In the genomic region with DNA sequence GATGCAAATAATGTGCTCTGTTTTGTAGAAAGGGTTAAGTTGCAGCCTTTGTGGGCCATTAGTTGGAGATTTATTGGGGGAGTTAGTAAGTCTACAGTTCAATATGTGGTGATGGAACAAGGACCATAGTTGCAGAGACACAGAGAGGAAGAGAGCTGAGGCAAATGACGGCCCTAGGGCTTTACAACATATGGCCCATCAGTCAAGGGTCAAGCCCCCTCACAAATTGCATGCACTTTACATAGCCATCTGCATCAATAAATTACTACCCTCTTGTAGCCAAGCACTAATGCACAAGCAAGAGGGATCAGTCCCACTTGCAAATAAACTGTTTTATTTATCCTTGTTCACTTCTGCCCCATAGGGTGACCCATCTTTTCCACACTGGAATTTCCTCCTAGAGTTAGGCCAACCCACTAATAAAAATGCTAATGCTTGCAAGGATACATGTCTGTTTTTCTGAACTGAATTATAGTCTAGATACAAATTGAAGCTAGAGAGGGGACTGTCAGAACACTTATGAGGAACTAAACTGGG, we compare ENCODE assay signal across 24 mouse cellular contexts.
DNase-seq lines count a peak whose midpoint lies in the region; ATAC-seq and TF ChIP-seq lines count a peak whose summit lies in the region.
"Had no signal": no experiment of that assay in that cellular context is flagged by ENCODE, and none has a peak within 500 bp of the region (broad histone marks: within the 10 kb centered on the region; RNA-seq: fewer than 3 reads in every experiment).

No protein-coding gene starts in this region.

- 14% methylated on average over 1 of the region's 1 CpGs for WGBS in kidney, postnatal 0 days
- 45% methylated on average over 1 of the region's 1 CpGs for WGBS in kidney, adult 2 months

- H3K27ac ChIP-seq in kidney, postnatal 0 days = no peak overlapping the region
- H3K27ac ChIP-seq in kidney, adult 2 months (ENCODE audit: insufficient read depth, low read depth, low read length) = no peak overlapping the region
- H3K27ac ChIP-seq: forebrain, embryonic 10.5 days; gastrocnemius, adult 2 months; limb, embryonic 13.5 days; liver, embryonic 12.5 days; midbrain, embryonic 12.5 days; neural tube, embryonic 13.5 days had no signal

- no peak overlapping the region for H3K4me2 ChIP-seq in kidney, postnatal 0 days (ENCODE audit: low read length)
- H3K4me2 ChIP-seq: limb, embryonic 13.5 days; liver, embryonic 12.5 days; midbrain, embryonic 12.5 days; neural tube, embryonic 13.5 days had no signal

- ATAC-seq in kidney, postnatal 0 days (replicated peaks; ENCODE audit: low FRiP score, low read depth) = no peak
- ATAC-seq: activated CD4-positive, CD25-positive, alpha-beta regulatory T cell, adult 4 months; forebrain, embryonic 16.5 days; hindbrain, embryonic 16.5 days; intestine, embryonic 16.5 days; liver, embryonic 12.5 days had no signal

- H3K4me3 ChIP-seq in kidney, postnatal 0 days (replicated peaks; ENCODE audit: low read depth, low read length) = no peak overlapping the region
- H3K4me3 ChIP-seq in kidney, adult 2 months (ENCODE audit: insufficient read depth, low read depth, low read length) = no peak overlapping the region
- H3K4me3 ChIP-seq: forebrain, embryonic 10.5 days; gastrocnemius, adult 2 months; limb, embryonic 13.5 days; liver, embryonic 12.5 days; midbrain, embryonic 12.5 days; neural tube, embryonic 13.5 days had no signal

- no peaks in the 10 kb centered on the region for H3K4me1 ChIP-seq in kidney, postnatal 0 days (replicated peaks; ENCODE audit: insufficient read depth, low read length)
- H3K4me1 ChIP-seq in kidney, adult 2 months (ENCODE audit: control insufficient read depth, insufficient read depth, low read length) = no peaks in the 10 kb centered on the region
- H3K4me1 ChIP-seq: forebrain, embryonic 10.5 days; liver, embryonic 12.5 days; midbrain, embryonic 12.5 days had no signal

- no peak for TF ChIP-seq POLR2A in kidney, adult 2 months (IDR thresholded peaks at IDR 0.05; ENCODE audit: low read depth, low read length)
- no peak for TF ChIP-seq POLR2A in brain, embryonic 14.5 days (IDR thresholded peaks at IDR 0.05; ENCODE audit: borderline replicate concordance, extremely low read depth, insufficient read depth, insufficient read length, poor library complexity, severe bottlenecking)

- no peaks in the 10 kb centered on the region for H3K9me3 ChIP-seq in kidney, postnatal 0 days (replicated peaks; ENCODE audit: low read length)
- H3K9me3 ChIP-seq: forebrain, embryonic 10.5 days; limb, embryonic 13.5 days; liver, embryonic 12.5 days; midbrain, embryonic 12.5 days; neural tube, embryonic 13.5 days had no signal

- H3K36me3 ChIP-seq in kidney, postnatal 0 days (ENCODE audit: insufficient read depth, low read length) = no peaks in the 10 kb centered on the region
- H3K36me3 ChIP-seq in kidney, adult 2 months (ENCODE audit: control insufficient read depth, insufficient read depth, low read length) = no peaks in the 10 kb centered on the region
- H3K36me3 ChIP-seq: forebrain, embryonic 10.5 days; limb, embryonic 13.5 days; liver, embryonic 12.5 days; midbrain, embryonic 12.5 days; neural tube, embryonic 13.5 days had no signal

- H3K27me3 ChIP-seq in kidney, postnatal 0 days (ENCODE audit: insufficient read depth, low read length) = no peaks in the 10 kb centered on the region
- no peaks in the 10 kb centered on the region for H3K27me3 ChIP-seq in kidney, adult 2 months (replicated peaks; ENCODE audit: control insufficient read depth, insufficient read depth, low read length)
- H3K27me3 ChIP-seq: limb, embryonic 13.5 days; liver, embryonic 12.5 days; midbrain, embryonic 12.5 days; neural tube, embryonic 13.5 days had no signal

- no peak overlapping the region for H3K9ac ChIP-seq in kidney, postnatal 0 days (ENCODE audit: low read depth, low read length)
- H3K9ac ChIP-seq: limb, embryonic 13.5 days; liver, embryonic 12.5 days; midbrain, embryonic 12.5 days; neural tube, embryonic 13.5 days had no signal

- peak; percentile 58 for DNase-seq in embryo, embryonic 10 days (ENCODE audit: low spot score)
- no peak for DNase-seq in embryo, embryonic 9.5 days (ENCODE audit: extremely low spot score)
- peak; percentile 71 for DNase-seq in kidney, postnatal 0 days (ENCODE audit: low spot score)
- DNase-seq in kidney, adult 2 months = no peak
- DNase-seq in brain, embryonic 14.5 days (ENCODE audit: low read depth) = peak; percentile 26
- DNase-seq in hindlimb bud, embryonic 11.5 days (ENCODE audit: extremely low spot score, low read depth, low spot score) = peak; percentile 44
- no peak for DNase-seq in right cerebral cortex, postnatal 10 days (ENCODE audit: low spot score in 2 of 2)
- no peak for DNase-seq in ovary, postnatal 14 days (ENCODE audit: low spot score)
- DNase-seq: adrenal gland, adult 8-10 months; cerebellum, adult 18-20 months; cerebellum, postnatal 14 days; gastrocnemius, adult 2 months; lung, adult 18-20 months; lung, postnatal 10 days; right cerebral cortex, postnatal 14 days had no signal

- no peak for TF ChIP-seq CTCF in kidney, postnatal 0 days (IDR thresholded peaks at IDR 0.05; ENCODE audit: low read depth)
- no peak for TF ChIP-seq CTCF in kidney, adult 2 months (conservative IDR thresholded peaks at IDR 0.05; ENCODE audit: insufficient read depth, insufficient read length, low read depth, low read length)
- no peak for TF ChIP-seq CTCF in brain, embryonic 14.5 days (IDR thresholded peaks at IDR 0.05; ENCODE audit: borderline replicate concordance, extremely low read depth, insufficient read depth, insufficient read length)

Comparison
In these comparisons a context has a peak if more than half of its experiments do, and no peak if none do; other contexts are left out.
1. DNase-seq: peak in embryo, embryonic 10 days (single experiment), kidney, postnatal 0 days (single experiment), brain, embryonic 14.5 days (single experiment) and hindlimb bud, embryonic 11.5 days (single experiment); none in embryo, embryonic 9.5 days (single experiment), kidney, adult 2 months (single experiment), right cerebral cortex, postnatal 10 days (0 of 2) and ovary, postnatal 14 days (single experiment).